Mouse (Mus musculus) erythroblast, embryonic 14.5 days (primary cell): Measurements from ENCODE around the gene Sprr2i.

Experiments used
- GATA1 ChIP-seq: IDR thresholded peaks from 2 replicates; pipeline ENCODE4 v1.6.1; 2012; ENCODE audit warnings: low read length, inconsistent platforms, mixed read lengths
- TAL1 ChIP-seq: IDR thresholded peaks from 3 replicates; pipeline ENCODE4 v1.6.1; 2012; ENCODE audit warnings: low read length, inconsistent platforms, mixed read lengths

DNA sequence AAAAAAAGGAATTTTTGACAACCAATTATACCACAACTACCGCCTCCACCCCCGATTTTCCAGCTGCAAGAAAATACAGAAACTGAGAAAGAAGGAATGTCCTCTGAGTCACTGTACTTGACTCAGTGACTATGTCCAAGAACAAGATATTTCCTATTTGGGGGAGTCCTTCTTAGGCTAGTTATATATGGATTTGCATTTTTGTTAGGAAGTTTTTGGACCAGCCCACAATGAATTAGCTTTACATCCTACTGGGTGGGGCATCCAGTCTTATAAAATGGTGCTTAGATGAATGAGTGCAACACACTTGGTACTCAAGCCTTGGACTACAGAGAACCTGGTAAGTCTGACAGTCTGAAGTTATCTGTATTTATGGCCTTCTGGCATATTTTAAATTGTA is 24.5 kb downstream of the Sprr2i start, which contains the start of gene Sprr2k:
- TF ChIP-seq TAL1 = no peak
- TF ChIP-seq GATA1 = no peak
